Mouse (Mus musculus) CH12.LX (cell line): ENCODE results near the gene Fbxo11. TPM values are rescaled to one million over a fixed set of nuclear protein-coding genes. Genes with fewer than 3 reads are reported as not detected.

Experiments
- DNase-seq: peaks from one replicate; pipeline ENCODE4 v3.0.0-alpha.2; 2013; ENCODE audit errors: extremely low read depth
- H3K27ac ChIP-seq: 2 replicates; pipeline ENCODE4 v1.5.1; 2012; ENCODE audit warnings: low read depth, mild to moderate bottlenecking, control low read depth, moderate library complexity; ENCODE audit not compliant: insufficient read depth
- H3K27me3 ChIP-seq: replicated peaks from 2 replicates; pipeline ENCODE3; 2012; ENCODE audit warnings: inconsistent platforms
- H3K36me3 ChIP-seq, 2 experiments: replicated peaks in 1 of 2; 2 replicates each; pipeline versions ENCODE3 to v1.6.1; 2012; ENCODE audit warnings: inconsistent platforms in 1 of 2, low read length in 1 of 2, mild to moderate bottlenecking in 1 of 2, mixed read lengths in 1 of 2, moderate library complexity in 1 of 2; ENCODE audit not compliant: control insufficient read depth in 1 of 2, insufficient read depth in 1 of 2
- H3K4me1 ChIP-seq, 2 experiments: 2 replicates each; pipeline ENCODE4 v1.6.1; 2012; ENCODE audit warnings: inconsistent platforms in 1 of 2, moderate library complexity in 1 of 2; ENCODE audit not compliant: insufficient read depth in 2 of 2, control insufficient read depth in 1 of 2
- H3K4me2 ChIP-seq: 2 replicates; pipeline ENCODE4 v1.6.1; 2012; ENCODE audit warnings: low read depth, mild to moderate bottlenecking, control low read depth; ENCODE audit not compliant: poor library complexity, insufficient read depth, severe bottlenecking
- H3K4me3 ChIP-seq, 3 experiments: fragments of 150-350 bp in 1 of 3; sonication (generic) in 1 of 3; replicated peaks in 1 of 3; 2 replicates each; pipeline versions ENCODE3 to v1.5.1; 2011 to 2012; ENCODE audit warnings: low read depth in 2 of 3, low read length in 2 of 3, mild to moderate bottlenecking in 2 of 3, moderate library complexity in 2 of 3, control low read depth in 1 of 3, improper control_type of control experiment in 1 of 3, inconsistent platforms in 1 of 3, mixed read lengths in 1 of 3; ENCODE audit not compliant: poor library complexity in 1 of 3
- H3K79me2 ChIP-seq: replicated peaks from 2 replicates; pipeline ENCODE4 v1.6.1; 2012; ENCODE audit warnings: mild to moderate bottlenecking, moderate library complexity; ENCODE audit not compliant: control insufficient read depth, poor library complexity, insufficient read depth, severe bottlenecking; ENCODE audit errors: extremely low read depth
- H3K9ac ChIP-seq: 2 replicates; pipeline ENCODE4 v1.6.1; 2012; ENCODE audit warnings: low read depth, mild to moderate bottlenecking, control low read depth, moderate library complexity; ENCODE audit not compliant: insufficient read depth
- H3K9me3 ChIP-seq: replicated peaks from 2 replicates; pipeline ENCODE3; 2012; ENCODE audit warnings: low read length, inconsistent platforms, mixed read lengths
- BHLHE40 ChIP-seq: IDR thresholded peaks from 2 replicates; pipeline ENCODE4 v1.6.1; 2011; ENCODE audit warnings: mild to moderate bottlenecking, low read depth, low read length, improper control_type of control experiment
- CHD1 ChIP-seq: IDR thresholded peaks from 2 replicates; pipeline ENCODE4 v1.6.1; 2012; ENCODE audit warnings: low read depth, low read length, improper control_type of control experiment, inconsistent platforms
- CTCF ChIP-seq, 2 experiments: IDR thresholded peaks in 1 of 2; conservative IDR thresholded peaks in 1 of 2; 2 replicates each; pipeline ENCODE4 v1.5.1; 2011 to 2012; ENCODE audit warnings: low read depth in 2 of 2, low read length in 2 of 2, improper control_type of control experiment in 1 of 2, inconsistent platforms in 1 of 2, mild to moderate bottlenecking in 1 of 2, moderate library complexity in 1 of 2
- ELF1 ChIP-seq: IDR thresholded peaks from 2 replicates; pipeline ENCODE4 v1.6.1; 2014; ENCODE audit warnings: low read depth, mild to moderate bottlenecking, inconsistent platforms, low read length, improper control_type of control experiment
- EP300 ChIP-seq: IDR thresholded peaks from 2 replicates; pipeline ENCODE4 v1.6.1; 2011; ENCODE audit warnings: low read length, improper control_type of control experiment
- ETS1 ChIP-seq: conservative IDR thresholded peaks from 2 replicates; pipeline ENCODE4 v1.6.1; 2012; ENCODE audit warnings: low read depth, mild to moderate bottlenecking, inconsistent platforms, low read length, improper control_type of control experiment, moderate library complexity
- GABPA ChIP-seq: IDR thresholded peaks from 2 replicates; pipeline ENCODE4 v1.6.1; 2012; ENCODE audit warnings: low read depth, low read length, improper control_type of control experiment, inconsistent platforms; ENCODE audit not compliant: insufficient replicate concordance
- HCFC1 ChIP-seq: IDR thresholded peaks from 2 replicates; pipeline ENCODE4 v1.6.1; 2012; ENCODE audit warnings: low read depth, mild to moderate bottlenecking, inconsistent platforms, low read length, improper control_type of control experiment
- IRF4 ChIP-seq: IDR thresholded peaks from 2 replicates; pipeline ENCODE4 v1.6.1; 2014; ENCODE audit warnings: low read depth, mild to moderate bottlenecking, inconsistent platforms, low read length, improper control_type of control experiment
- JUN ChIP-seq: IDR thresholded peaks from 2 replicates; pipeline ENCODE4 v1.6.1; 2011; ENCODE audit warnings: low read depth, mild to moderate bottlenecking, low read length, improper control_type of control experiment, moderate library complexity; ENCODE audit not compliant: insufficient read depth
- JUND ChIP-seq: conservative IDR thresholded peaks from 2 replicates; pipeline ENCODE4 v1.6.1; 2011; ENCODE audit warnings: low read depth, low read length, improper control_type of control experiment
- KAT2A ChIP-seq: IDR thresholded peaks from 2 replicates; pipeline ENCODE4 v1.6.1; 2012; ENCODE audit warnings: low read length, improper control_type of control experiment, inconsistent platforms; ENCODE audit not compliant: insufficient replicate concordance
- MAFK ChIP-seq: IDR thresholded peaks from 2 replicates; pipeline ENCODE4 v1.6.1; 2011; ENCODE audit warnings: low read length, improper control_type of control experiment; ENCODE audit not compliant: insufficient replicate concordance
- MAX ChIP-seq: IDR thresholded peaks from 2 replicates; pipeline ENCODE4 v1.6.1; 2011; ENCODE audit warnings: low read length, improper control_type of control experiment
- MAZ ChIP-seq: IDR thresholded peaks from 2 replicates; pipeline ENCODE4 v1.6.1; 2012; ENCODE audit warnings: low read depth, mild to moderate bottlenecking, inconsistent platforms, low read length, improper control_type of control experiment, moderate library complexity
- MEF2A ChIP-seq: IDR thresholded peaks from 2 replicates; pipeline ENCODE4 v1.6.1; 2014; ENCODE audit warnings: low read depth, mild to moderate bottlenecking, inconsistent platforms, low read length, improper control_type of control experiment, borderline replicate concordance
- MXI1 ChIP-seq: IDR thresholded peaks from 2 replicates; pipeline ENCODE4 v1.6.1; 2011; ENCODE audit warnings: mild to moderate bottlenecking, low read depth, low read length, improper control_type of control experiment
- MYC ChIP-seq: IDR thresholded peaks from 2 replicates; pipeline ENCODE4 v1.6.1; 2011; ENCODE audit warnings: low read depth, mild to moderate bottlenecking, improper control_type of control experiment, low read length
- NELFE ChIP-seq: IDR thresholded peaks from 2 replicates; pipeline ENCODE4 v1.6.1; 2011; ENCODE audit warnings: low read depth, low read length, improper control_type of control experiment
- NRF1 ChIP-seq: IDR thresholded peaks from 2 replicates; pipeline ENCODE4 v1.6.1; 2014; ENCODE audit warnings: low read depth, mild to moderate bottlenecking, inconsistent platforms, low read length, improper control_type of control experiment, moderate library complexity
- POLR2A ChIP-seq: IDR thresholded peaks from 2 replicates; pipeline ENCODE4 v1.6.1; 2011; ENCODE audit warnings: low read depth, mild to moderate bottlenecking, improper control_type of control experiment, low read length
- POLR2AphosphoS2 ChIP-seq: IDR thresholded peaks from 2 replicates; pipeline ENCODE4 v1.6.1; 2011; ENCODE audit warnings: low read depth, low read length, improper control_type of control experiment
- RCOR1 ChIP-seq: conservative IDR thresholded peaks from 2 replicates; pipeline ENCODE4 v1.6.1; 2012; ENCODE audit warnings: low read depth, mild to moderate bottlenecking, inconsistent platforms, low read length, improper control_type of control experiment
- SIN3A ChIP-seq: IDR thresholded peaks from 2 replicates; pipeline ENCODE4 v1.6.1; 2012; ENCODE audit warnings: low read length, improper control_type of control experiment, inconsistent platforms
- SMC3 ChIP-seq: IDR thresholded peaks from 2 replicates; pipeline ENCODE4 v1.6.1; 2011; ENCODE audit warnings: low read depth, low read length, improper control_type of control experiment
- TBP ChIP-seq: conservative IDR thresholded peaks from 2 replicates; pipeline ENCODE4 v1.6.1; 2011; ENCODE audit warnings: low read depth, low read length, improper control_type of control experiment
- TCF12 ChIP-seq: IDR thresholded peaks from 2 replicates; pipeline ENCODE4 v1.6.1; 2014; ENCODE audit warnings: low read depth, mild to moderate bottlenecking, inconsistent platforms, low read length, improper control_type of control experiment
- UBTF ChIP-seq: IDR thresholded peaks from 2 replicates; pipeline ENCODE4 v1.6.1; 2012; ENCODE audit warnings: low read depth, mild to moderate bottlenecking, inconsistent platforms, low read length, improper control_type of control experiment, moderate library complexity
- ZC3H11A ChIP-seq: IDR thresholded peaks from 2 replicates; pipeline ENCODE4 v1.6.1; 2012; ENCODE audit warnings: low read depth, mild to moderate bottlenecking, inconsistent platforms, low read length, improper control_type of control experiment
- ZMIZ1 ChIP-seq: IDR thresholded peaks from 2 replicates; pipeline ENCODE4 v1.6.1; 2012; ENCODE audit warnings: low read depth, mild to moderate bottlenecking, inconsistent platforms, low read length, improper control_type of control experiment
- ZNF384 ChIP-seq: IDR thresholded peaks from 2 replicates; pipeline ENCODE4 v1.6.1; 2012; ENCODE audit warnings: low read depth, low read length, improper control_type of control experiment, inconsistent platforms
- dilution Hi-C: fragments of 300-500 bp; cut with MboI; formaldehyde crosslinking; loops from 2 replicates; pipeline ENCODE4 v1.14.3; 2020; ENCODE audit warnings: low sequenced_read_pairs; ENCODE audit not compliant: extremely low pct_unique_long_range_greater_than_20kb, extremely low pct_ligation_motif_present
- in situ Hi-C: fragments of 300-500 bp; cut with MboI; formaldehyde crosslinking; loops from 3 replicates; pipeline ENCODE4 v1.14.3; 2019; ENCODE audit warnings: low sequenced_read_pairs, low pct_ligation_motif_present, low pct_unique_long_range_greater_than_20kb, mixed read lengths
- polyA plus RNA-seq: library from polyadenylated mRNA; unstranded; fragments of >175 nt; gene quantifications from 2 replicates; pipeline ENCODE4 v1.2.1, GENCODE M21; 2012; ENCODE audit warnings: low read depth; ENCODE audit not compliant: insufficient read length
- total RNA-seq, 2 experiments: library from RNA; depleted of rRNA; stranded (reverse); fragments of 300-350 nt in 1 of 2; fragments of >200 nt in 1 of 2; gene quantifications; 2 replicates each; pipeline ENCODE4 v1.2.3; 2012 to 2014

The Fbxo11 gene
- total and polyA plus RNA-seq, 3 experiments: 37.6 to 61.8 (median 61.0) TPM

DNA sequence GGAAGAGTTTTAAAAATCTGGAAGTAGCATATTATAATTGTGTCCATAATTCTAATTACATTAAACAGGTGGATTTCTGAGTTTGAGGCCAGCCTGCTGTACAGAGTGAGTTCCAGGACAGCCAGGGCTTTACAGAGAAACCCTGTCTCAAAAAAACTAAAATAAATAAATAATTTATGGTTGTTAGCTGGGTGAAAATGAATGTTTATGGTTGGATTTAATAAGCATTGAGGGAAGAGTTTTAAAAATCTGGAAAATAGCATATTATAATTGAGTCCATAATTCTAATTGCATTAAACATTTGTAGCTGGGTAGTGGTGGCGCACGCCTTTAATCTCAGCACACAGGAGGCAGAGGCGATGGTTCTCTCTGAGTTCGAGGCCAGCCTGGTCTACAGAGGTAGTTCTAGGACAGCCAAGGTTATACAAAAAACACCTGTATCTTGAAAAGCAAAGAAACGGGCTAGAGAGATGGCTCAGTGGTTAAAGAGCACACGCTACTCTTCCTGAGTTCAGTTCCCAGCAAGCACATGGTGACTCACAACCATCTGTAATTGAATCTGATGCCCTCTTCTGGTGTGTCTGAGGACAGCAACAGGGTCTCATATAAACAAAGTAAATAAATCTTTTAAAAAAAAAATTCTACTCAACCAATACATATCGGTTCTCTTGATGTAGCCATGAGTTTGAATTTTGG, 3.1 kb upstream of the Fbxo11 start:
- H3K9ac ChIP-seq: peak overlapping the region; percentile 100

DNA sequence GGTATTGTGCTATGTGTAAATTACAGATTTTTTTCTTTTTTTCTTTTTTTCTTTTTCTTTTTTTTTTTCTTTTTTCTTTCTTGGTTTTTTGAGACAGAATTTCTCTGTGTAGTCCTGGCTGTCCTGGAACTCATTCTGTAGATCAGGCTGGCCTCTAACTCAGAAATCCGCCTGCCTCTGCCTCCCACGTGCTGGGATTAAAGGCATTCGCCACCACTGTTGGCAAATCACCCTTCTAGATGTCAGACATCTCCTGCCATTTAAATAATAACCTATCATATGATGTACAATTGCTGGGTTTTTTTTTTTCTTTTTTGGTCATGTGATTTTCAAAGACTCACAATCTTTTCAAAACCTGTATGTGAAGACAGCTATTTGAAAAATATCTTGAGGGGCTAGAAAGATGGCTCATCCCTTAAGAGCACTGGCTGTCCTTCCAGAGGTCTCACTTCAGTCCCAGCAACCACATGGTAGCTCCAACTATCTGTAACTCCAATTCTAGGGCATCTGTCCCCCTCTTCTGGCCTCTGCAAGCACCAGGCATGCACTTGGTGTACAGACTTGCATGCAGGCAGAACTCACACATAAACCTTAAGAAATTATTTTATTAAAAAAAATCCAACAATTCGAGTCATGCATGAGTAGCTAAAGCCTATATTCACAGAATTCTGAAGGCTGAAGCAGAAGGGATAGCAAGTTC, 2.3 kb upstream of the Fbxo11 start:
- Histone ChIP-seq H3K79me2 (peaks cover 86% of the 10 kb centered on the region), H3K4me2 (peak overlapping the region; percentile 97), H3K4me1 (peaks cover 8 to 33% of the 10 kb centered on the region in 2 experiments), H3K27ac (peak overlapping the region; percentile 84), H3K9me3 (no peaks in the 10 kb centered on the region), H3K36me3 (peaks cover 11 to 27% of the 10 kb centered on the region in 2 experiments), H3K9ac (peak overlapping the region; percentile 100), H3K4me3 (peak overlapping the region; percentile 69 to 92 (median 89)), H3K27me3 (no peaks in the 10 kb centered on the region)
- peak; percentile 68 for DNase-seq
- dilution Hi-C loops (no loop called here), in situ Hi-C loops (no loop called here)
- TF ChIP-seq HCFC1 (no peak), JUN (no peak), MAFK (no peak), IRF4 (no peak), MEF2A (no peak), GABPA (no peak), POLR2A (peak; percentile 47; the same call in 1 of the 2 replicates), SMC3 (peak; percentile 51), ZNF384 (peak; percentile 23; the same call in 1 of the 2 replicates), POLR2AphosphoS2 (peak; percentile 61), CTCF (conservative IDR thresholded peaks at IDR 0.05 in 1 of 2, IDR thresholded peaks at IDR 0.05 in 1 of 2; ENCODE audit: low read depth in 2 of 2, low read length in 2 of 2) (peak in 1 of 2 experiments; percentile 65; a peak in 2 of 4 replicates), MYC (peak; percentile 93), KAT2A (no peak), ZC3H11A (no peak), SIN3A (no peak), TBP (0 out of 2 replicates have a peak, but pooled peaks have one; percentile 18), ETS1 (no peak; the same call in 1 of the 2 replicates), NELFE (no peak), ELF1 (no peak)

More for the DNA sequence above, 3.1 kb upstream of the Fbxo11 start:
- TF ChIP-seq KAT2A: no peak
- TF ChIP-seq MEF2A: no peak
- no peak for TF ChIP-seq BHLHE40
- peak; percentile 27; the same call in 1 of the 2 replicates for TF ChIP-seq ETS1
- 0 out of 2 replicates have a peak, but pooled peaks have one; percentile 24 for TF ChIP-seq ZMIZ1
- peak; percentile 53; the same call in 1 of the 2 replicates for TF ChIP-seq POLR2AphosphoS2
- TF ChIP-seq JUND: peak; percentile 39; the same call in 1 of the 2 replicates
- peak; percentile 48; the same call in 1 of the 2 replicates for TF ChIP-seq MXI1
- no peak for TF ChIP-seq MAFK
- no peak for TF ChIP-seq TCF12
- TF ChIP-seq UBTF: no peak
- peak; percentile 86; the same call in 1 of the 2 replicates for TF ChIP-seq CHD1
- TF ChIP-seq CTCF (conservative IDR thresholded peaks at IDR 0.05 in 1 of 2, IDR thresholded peaks at IDR 0.05 in 1 of 2; ENCODE audit: low read depth in 2 of 2, low read length in 2 of 2): peak in 1 of 2 experiments; percentile 50; a peak in 2 of 4 replicates
- TF ChIP-seq TBP: 0 out of 2 replicates have a peak, but pooled peaks have one; percentile 3
- peak; percentile 98 for TF ChIP-seq MYC
- no peak for TF ChIP-seq MAZ
- no peak for TF ChIP-seq GABPA
- no peak for TF ChIP-seq JUN
- peak; percentile 77 for TF ChIP-seq MAX
- no peak for TF ChIP-seq NRF1
- peak; percentile 23 for TF ChIP-seq SMC3
- TF ChIP-seq IRF4: no peak
- TF ChIP-seq RCOR1: 0 out of 2 replicates have a peak, but pooled peaks have one; percentile 53
- peak; percentile 71 for TF ChIP-seq SIN3A
- no peak for TF ChIP-seq EP300
- H3K4me3 ChIP-seq: peak overlapping the region; percentile 41 to 92 (median 69)
- no peaks in the 10 kb centered on the region for H3K27me3 ChIP-seq
- H3K4me1 ChIP-seq: peaks cover 12 to 38% of the 10 kb centered on the region in 2 experiments
- H3K27ac ChIP-seq: no peak overlapping the region
- dilution Hi-C loops: no loop called here
- no peaks in the 10 kb centered on the region for H3K9me3 ChIP-seq
- H3K36me3 ChIP-seq: peaks cover 11 to 33% of the 10 kb centered on the region in 2 experiments
- peak overlapping the region; percentile 97; the same call in 1 of the 2 replicates for H3K4me2 ChIP-seq
- peak; percentile 59 for DNase-seq
- H3K79me2 ChIP-seq: peaks cover 82% of the 10 kb centered on the region
- in situ Hi-C loops: no loop called here
